ENCODE assay signal across 8 mouse cellular contexts in the genomic region with DNA sequence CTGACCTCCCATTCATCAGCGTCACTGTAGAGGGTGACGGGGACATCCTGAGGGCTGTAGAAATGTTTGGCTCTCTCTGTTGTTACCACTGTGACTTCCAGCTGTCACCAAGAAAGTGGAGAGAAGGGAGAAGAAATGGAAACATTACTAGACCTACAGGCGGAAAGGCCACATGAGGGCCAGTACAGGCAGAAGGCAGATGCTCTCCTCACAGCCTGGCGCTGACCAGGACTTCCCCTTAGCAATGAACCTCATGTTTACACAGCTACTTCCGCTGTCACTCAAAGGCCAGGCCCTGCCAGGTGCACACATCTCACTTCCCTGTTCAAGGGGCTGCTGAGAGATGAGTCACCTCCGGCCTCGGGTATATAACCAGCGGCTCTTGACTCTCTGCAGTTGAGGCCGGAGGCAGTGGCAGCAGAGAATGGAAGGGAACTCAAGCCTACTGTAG. TPM values are rescaled to one million over a fixed set of nuclear protein-coding genes. Genes with fewer than 3 reads are reported as not detected.
A peak's percentile ranks its signal among the peaks of the same experiment; 100 is the strongest.
DNase-seq lines count a peak whose midpoint lies in the region; ATAC-seq lines count a peak whose summit lies in the region.

No protein-coding gene starts in this region.

- 25% methylated on average over 9 of the region's 9 CpGs for WGBS in liver, embryonic 12.5 days (ENCODE audit: insufficient replicate concordance)
- WGBS in neural tube, embryonic 13.5 days = 70% methylated on average over 9 of the region's 9 CpGs

- H3K4me2 ChIP-seq in liver, embryonic 12.5 days = 0 out of 2 replicates have a peak overlapping the region, but pooled peaks have one; percentile 15
- no peak overlapping the region for H3K4me2 ChIP-seq in neural tube, embryonic 13.5 days

- intact Hi-C loops in gastrocnemius, postnatal 14 days (cut with DNase I; ENCODE audit: low total_unique reads) = no loop called here

- H3K27ac ChIP-seq in liver, embryonic 12.5 days = peak overlapping the region; percentile 81
- H3K27ac ChIP-seq in neural tube, embryonic 13.5 days (replicated peaks) = peak overlapping the region; percentile 75

- no peaks in the 10 kb centered on the region for H3K27me3 ChIP-seq in liver, embryonic 12.5 days (replicated peaks)
- no peaks in the 10 kb centered on the region for H3K27me3 ChIP-seq in neural tube, embryonic 13.5 days

- peak; percentile 13; the same call in 1 of the 2 replicates for ATAC-seq in frontal cortex, adult (ENCODE audit: low TSS enrichment)
- ATAC-seq in activated CD4-positive, CD25-positive, alpha-beta regulatory T cell, adult 4 months = peak; percentile 97
- ATAC-seq in inflammation-experienced regulatory T-cells, adult 6 months = peak; percentile 97
- ATAC-seq in liver, embryonic 12.5 days = peak; percentile 65
- ATAC-seq in neural tube, embryonic 13.5 days (ENCODE audit: low read depth) = peak; percentile 52

- no peak overlapping the region for H3K9ac ChIP-seq in liver, embryonic 12.5 days
- 0 out of 2 replicates have a peak overlapping the region, but pooled peaks have one; percentile 12 for H3K9ac ChIP-seq in neural tube, embryonic 13.5 days

- H3K9me3 ChIP-seq in liver, embryonic 12.5 days (replicated peaks) = no peaks in the 10 kb centered on the region
- no peaks in the 10 kb centered on the region for H3K9me3 ChIP-seq in neural tube, embryonic 13.5 days

- DNase-seq in frontal cortex, postnatal 36 days (ENCODE audit: low spot score in 2 of 2) = no peak
- DNase-seq in gastrocnemius, postnatal 14 days = peak; percentile 70
- peak; percentile 64 to 79 for DNase-seq in urinary bladder, postnatal 36 days (ENCODE audit: low spot score in 2 of 2)

- H3K36me3 ChIP-seq in liver, embryonic 12.5 days = no peaks in the 10 kb centered on the region
- 0 out of 2 replicates have a peak, but pooled peaks cover 8% of the 10 kb centered on the region for H3K36me3 ChIP-seq in neural tube, embryonic 13.5 days

- no peak overlapping the region for H3K4me3 ChIP-seq in liver, embryonic 12.5 days
- no peak overlapping the region for H3K4me3 ChIP-seq in neural tube, embryonic 13.5 days

- peaks cover 27% of the 10 kb centered on the region for H3K4me1 ChIP-seq in liver, embryonic 12.5 days
- H3K4me1 ChIP-seq in neural tube, embryonic 13.5 days (replicated peaks) = peaks cover 20% of the 10 kb centered on the region

RNA-seq across cellular contexts. Expression of gene Ppcdc, which starts 18.8 kb away (rescaled TPM):
- 100 to 1,000 TPM; 117 to 128 TPM for polyA plus RNA-seq in activated CD4-positive, CD25-positive, alpha-beta regulatory T cell, adult 4 months (2017; shearing (Covaris generic))
- total RNA-seq in gastrocnemius, postnatal 14 days (2021) = 1 to 10 TPM; 7.3 to 7.6 TPM
- polyA plus RNA-seq in inflammation-experienced regulatory T-cells, adult 6 months (2017; shearing (Covaris generic)) = 100 to 1,000 TPM in 2 of 3 experiments, 10 to 100 TPM in 1; 65.2 to 228 (median 153) TPM
- 13.8 and 15.6 TPM in 2 replicates for polyA plus RNA-seq in liver, embryonic 12.5 days (2016; fragmentation: Nextera tagmentation; extraction: Ambion mirVana)
- polyA plus RNA-seq in neural tube, embryonic 13.5 days (2015; fragmentation: Nextera tagmentation; extraction: Ambion mirVana) = 22.8 and 23.6 TPM in 2 replicates

RNA-seq across cellular contexts. Expression of gene Scamp5, which starts 46.7 kb away (rescaled TPM):
- polyA plus RNA-seq in activated CD4-positive, CD25-positive, alpha-beta regulatory T cell, adult 4 months (2017; shearing (Covaris generic)) = under 1 TPM in 1 of 2 experiments, not detected in 1; 0.50 TPM
- total RNA-seq in gastrocnemius, postnatal 14 days (2021) = 1 to 10 TPM; 3.6 to 6.4 TPM
- not detected for polyA plus RNA-seq in inflammation-experienced regulatory T-cells, adult 6 months (2017; shearing (Covaris generic))
- polyA plus RNA-seq in liver, embryonic 12.5 days (2016; fragmentation: Nextera tagmentation; extraction: Ambion mirVana) = 10.5 and 12.4 TPM in 2 replicates
- polyA plus RNA-seq in neural tube, embryonic 13.5 days (2015; fragmentation: Nextera tagmentation; extraction: Ambion mirVana) = 65.1 and 67.8 TPM in 2 replicates

Comparison
In these comparisons a context has a peak if more than half of its experiments do, and no peak if none do; other contexts are left out.
1. ATAC-seq: peak in every context shown above with its lines; median percentile 97 in activated CD4-positive, CD25-positive, alpha-beta regulatory T cell, adult 4 months; 97 in inflammation-experienced regulatory T-cells, adult 6 months; 65 in liver, embryonic 12.5 days; 52 in neural tube, embryonic 13.5 days; 13 in frontal cortex, adult.
2. DNase-seq: peak in gastrocnemius, postnatal 14 days (single experiment) and urinary bladder, postnatal 36 days (2 of 2); none in frontal cortex, postnatal 36 days (0 of 2).